Mouse (Mus musculus): ENCODE results near the gene Fgfr2. TPM values are rescaled to one million over a fixed set of nuclear protein-coding genes. Genes with fewer than 3 reads are reported as not detected.
A peak's percentile ranks its signal among the peaks of the same experiment; 100 is the strongest.
"Not testable (repeated sequence)": the region's sequence is repeated elsewhere in the genome, so short reads cannot be mapped to it uniquely, and the experiment has no call there.

The Fgfr2 gene
- polyA plus RNA-seq, 1 experiment from 2014 or later, result 81.1 TPM

GRCm38 (mm10) chr7:130543181-130543580, 2580.0 kb downstream of the Fgfr2 start:
- Histone ChIP-seq H3K36me3 (peaks cover 52% of the 10 kb centered on the region), H3K4me3 (no peak overlapping the region), H3K4me2 (replicated peaks) (no peak overlapping the region), H3K4me1 (peaks cover 16% of the 10 kb centered on the region), H3K9ac (no peak overlapping the region), H3K9me3 (replicated peaks) (no peaks in the 10 kb centered on the region), H3K27ac (no peak overlapping the region), H3K27me3 (no peaks in the 10 kb centered on the region)
- ATAC-seq (ENCODE audit: low FRiP score), result no peak
- WGBS, result 100% methylated on average over 4 of the region's 4 CpGs

GRCm38 (mm10) chr7:130540176-130540575, 2583.0 kb downstream of the Fgfr2 start:
- H3K27ac ChIP-seq, result no peak overlapping the region
- H3K9me3 ChIP-seq (replicated peaks), result no peaks in the 10 kb centered on the region
- H3K4me3 ChIP-seq, result no peak overlapping the region
- no peaks in the 10 kb centered on the region for H3K27me3 ChIP-seq
- no peak for ATAC-seq (ENCODE audit: low FRiP score)
- H3K4me2 ChIP-seq (replicated peaks), result no peak overlapping the region
- H3K4me1 ChIP-seq, result no peaks in the 10 kb centered on the region
- H3K36me3 ChIP-seq, result peaks cover 78% of the 10 kb centered on the region
- 93% methylated on average over 7 of the region's 7 CpGs for WGBS
- H3K9ac ChIP-seq, result no peak overlapping the region

DNA sequence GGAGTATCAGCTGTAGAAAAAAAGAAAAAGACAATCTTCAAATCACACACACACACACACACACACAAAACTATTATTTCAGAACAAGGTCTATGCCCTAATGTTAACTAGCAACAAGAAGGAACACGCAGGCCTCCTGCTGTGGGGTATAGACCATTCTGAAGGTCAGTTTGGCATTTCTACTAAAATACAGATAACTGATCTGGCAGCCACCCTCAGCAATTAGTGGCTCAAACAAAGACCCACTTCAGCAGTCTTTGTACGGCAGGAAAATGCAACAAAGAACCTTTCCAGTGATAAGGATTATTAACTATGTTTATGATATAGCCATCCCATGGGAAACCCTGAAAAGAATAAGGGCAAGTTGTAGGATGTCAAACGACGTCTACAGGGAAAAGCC, 2586.1 kb downstream of the Fgfr2 start:
- Histone ChIP-seq H3K27me3 (no peaks in the 10 kb centered on the region), H3K4me1 (no peaks in the 10 kb centered on the region), H3K9me3 (replicated peaks) (no peaks in the 10 kb centered on the region), H3K36me3 (peaks cover 64% of the 10 kb centered on the region), H3K27ac (no peak overlapping the region), H3K9ac (no peak overlapping the region), H3K4me3 (no peak overlapping the region), H3K4me2 (replicated peaks) (no peak overlapping the region)
- ATAC-seq (ENCODE audit: low FRiP score), result no peak
- WGBS, result 89% methylated on average over 4 of the region's 4 CpGs

- no peaks in the 10 kb centered on the region for H3K9me3 ChIP-seq (replicated peaks)
- no peaks in the 10 kb centered on the region for H3K27me3 ChIP-seq
- H3K4me3 ChIP-seq, result no peak overlapping the region
- no peak overlapping the region for H3K4me2 ChIP-seq (replicated peaks)
- ATAC-seq (ENCODE audit: low FRiP score), result no peak
- H3K9ac ChIP-seq, result no peak overlapping the region
- peaks cover 64% of the 10 kb centered on the region for H3K36me3 ChIP-seq
- no peak overlapping the region for H3K27ac ChIP-seq
- WGBS, result 93% methylated on average over 4 of the region's 4 CpGs
- H3K4me1 ChIP-seq, result no peaks in the 10 kb centered on the region
Measured at GRCm38 (mm10) chr7:130535174-130535573, 2588.0 kb downstream of the Fgfr2 start.

- no peaks in the 10 kb centered on the region for H3K27me3 ChIP-seq
- no peaks in the 10 kb centered on the region for H3K4me1 ChIP-seq
- H3K4me2 ChIP-seq (replicated peaks), result no peak overlapping the region
- no peak overlapping the region for H3K4me3 ChIP-seq
- H3K27ac ChIP-seq, result no peak overlapping the region
- no peak overlapping the region for H3K9ac ChIP-seq
- peaks cover 52% of the 10 kb centered on the region for H3K36me3 ChIP-seq
- H3K9me3 ChIP-seq (replicated peaks), result no peaks in the 10 kb centered on the region
- 50% methylated on average over 25 of the region's 25 CpGs for WGBS
- peak; percentile 60; the same call in 1 of the 2 replicates for ATAC-seq (ENCODE audit: low FRiP score)
Measured at GRCm38 (mm10) chr7:130533316-130534260, 2589.6 kb downstream of the Fgfr2 start.

- 94% methylated on average over 15 of the region's 15 CpGs for WGBS
Measured at GRCm38 (mm10) chr7:130531138-130531537, 2592.0 kb downstream of the Fgfr2 start.

GRCm38 (mm10) chr7:130527306-130527705, 2595.8 kb downstream of the Fgfr2 start:
- no peak for ATAC-seq (ENCODE audit: low FRiP score)
- Histone ChIP-seq H3K4me3 (no peak overlapping the region), H3K27me3 (no peaks in the 10 kb centered on the region), H3K9me3 (replicated peaks) (no peaks in the 10 kb centered on the region), H3K27ac (no peak overlapping the region), H3K4me2 (replicated peaks) (no peak overlapping the region), H3K9ac (no peak overlapping the region), H3K36me3 (peaks cover 13% of the 10 kb centered on the region), H3K4me1 (no peaks in the 10 kb centered on the region)
- WGBS, result 91% methylated on average over 9 of the region's 9 CpGs

More at GRCm38 (mm10) chr7:130531138-130531537, 2592.0 kb downstream of the Fgfr2 start:
- H3K4me1 ChIP-seq; H3K4me2 ChIP-seq (replicated peaks); H3K27ac ChIP-seq; H3K9ac ChIP-seq; H3K4me3 ChIP-seq; ATAC-seq (ENCODE audit: low FRiP score); H3K9me3 ChIP-seq (replicated peaks); H3K27me3 ChIP-seq: not testable (repeated sequence)
- H3K36me3 ChIP-seq, result peaks cover 30% of the 10 kb centered on the region

DNA sequence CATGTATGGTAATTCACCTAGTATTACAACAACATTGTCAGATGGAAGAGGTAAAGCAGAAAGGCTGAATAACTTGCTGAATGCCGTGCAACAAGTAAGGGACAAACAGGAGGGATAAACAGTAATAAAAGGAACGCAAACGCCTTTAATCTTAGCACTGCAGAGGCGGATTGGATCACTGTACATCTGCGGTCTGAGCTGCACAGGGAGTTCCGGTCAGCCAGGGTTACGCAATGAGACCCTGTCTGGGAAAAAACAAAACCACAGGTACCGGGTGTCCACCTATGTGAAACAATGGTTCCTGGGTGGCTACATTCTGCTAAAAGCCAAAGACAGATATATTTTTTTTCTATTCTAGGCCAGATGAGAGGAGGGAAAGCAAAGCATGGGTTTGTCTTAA, 2599.7 kb downstream of the Fgfr2 start:
- Histone ChIP-seq H3K27ac (no peak overlapping the region), H3K4me1 (peaks cover 6% of the 10 kb centered on the region), H3K9me3 (replicated peaks) (no peaks in the 10 kb centered on the region), H3K36me3 (no peaks in the 10 kb centered on the region), H3K9ac (no peak overlapping the region), H3K4me2 (replicated peaks) (no peak overlapping the region), H3K4me3 (no peak overlapping the region), H3K27me3 (no peaks in the 10 kb centered on the region)
- ATAC-seq (ENCODE audit: low FRiP score), result no peak
- WGBS, result 92% methylated on average over 8 of the region's 8 CpGs

GRCm38 (mm10) chr7:130520812-130521422, 2602.2 kb downstream of the Fgfr2 start:
- H3K4me3 ChIP-seq, result no peak overlapping the region
- no peak for ATAC-seq (ENCODE audit: low FRiP score)
- 90% methylated on average over 14 of the region's 14 CpGs for WGBS

DNA sequence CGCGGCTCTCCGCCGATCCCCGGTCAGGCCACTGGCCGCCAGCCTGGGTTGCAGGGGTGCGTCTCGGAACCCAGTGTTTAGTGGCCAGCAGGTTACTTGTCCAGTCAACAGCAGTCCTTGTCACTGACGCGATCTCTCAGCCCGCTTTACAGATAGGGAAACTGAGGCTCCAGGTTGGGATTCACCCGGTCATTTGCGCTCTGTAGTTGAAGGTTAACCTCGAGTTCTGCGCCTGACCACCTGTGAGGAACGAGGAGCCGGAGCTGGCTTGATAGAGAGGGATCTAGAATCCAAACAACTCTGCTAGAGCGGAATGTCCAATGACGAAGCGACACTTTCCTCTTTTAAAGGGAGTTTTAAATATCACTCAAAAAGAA, 2603.1 kb downstream of the Fgfr2 start, which contains the start of gene Ate1:
TSS of gene Ate1 (minus strand) at position 321 of the 377 bp plus-strand sequence.
- no peak for ATAC-seq (ENCODE audit: low FRiP score)
- no peaks in the 10 kb centered on the region for H3K9me3 ChIP-seq (replicated peaks)
- peaks cover 5% of the 10 kb centered on the region; the same call in 1 of the 2 replicates for H3K36me3 ChIP-seq
- no peaks in the 10 kb centered on the region for H3K27me3 ChIP-seq
- peak within 1 kb of the TSS; percentile 94 for H3K9ac ChIP-seq
- H3K4me3 ChIP-seq, result peak within 1 kb of the TSS; percentile 79
- peaks cover 19% of the 10 kb centered on the region for H3K4me1 ChIP-seq
- 23% methylated on average over 20 of the region's 20 CpGs for WGBS
- H3K4me2 ChIP-seq (replicated peaks), result peak within 1 kb of the TSS; percentile 76
- H3K27ac ChIP-seq, result peak within 1 kb of the TSS; percentile 96

More at GRCm38 (mm10) chr7:130520812-130521422, 2602.2 kb downstream of the Fgfr2 start:
- H3K27ac ChIP-seq, result no peak overlapping the region
- peaks cover 19% of the 10 kb centered on the region for H3K4me1 ChIP-seq
- H3K4me2 ChIP-seq (replicated peaks), result no peak overlapping the region
- H3K27me3 ChIP-seq, result no peaks in the 10 kb centered on the region
- H3K9ac ChIP-seq, result no peak overlapping the region
- H3K36me3 ChIP-seq, result no peaks in the 10 kb centered on the region
- no peaks in the 10 kb centered on the region for H3K9me3 ChIP-seq (replicated peaks)

DNA sequence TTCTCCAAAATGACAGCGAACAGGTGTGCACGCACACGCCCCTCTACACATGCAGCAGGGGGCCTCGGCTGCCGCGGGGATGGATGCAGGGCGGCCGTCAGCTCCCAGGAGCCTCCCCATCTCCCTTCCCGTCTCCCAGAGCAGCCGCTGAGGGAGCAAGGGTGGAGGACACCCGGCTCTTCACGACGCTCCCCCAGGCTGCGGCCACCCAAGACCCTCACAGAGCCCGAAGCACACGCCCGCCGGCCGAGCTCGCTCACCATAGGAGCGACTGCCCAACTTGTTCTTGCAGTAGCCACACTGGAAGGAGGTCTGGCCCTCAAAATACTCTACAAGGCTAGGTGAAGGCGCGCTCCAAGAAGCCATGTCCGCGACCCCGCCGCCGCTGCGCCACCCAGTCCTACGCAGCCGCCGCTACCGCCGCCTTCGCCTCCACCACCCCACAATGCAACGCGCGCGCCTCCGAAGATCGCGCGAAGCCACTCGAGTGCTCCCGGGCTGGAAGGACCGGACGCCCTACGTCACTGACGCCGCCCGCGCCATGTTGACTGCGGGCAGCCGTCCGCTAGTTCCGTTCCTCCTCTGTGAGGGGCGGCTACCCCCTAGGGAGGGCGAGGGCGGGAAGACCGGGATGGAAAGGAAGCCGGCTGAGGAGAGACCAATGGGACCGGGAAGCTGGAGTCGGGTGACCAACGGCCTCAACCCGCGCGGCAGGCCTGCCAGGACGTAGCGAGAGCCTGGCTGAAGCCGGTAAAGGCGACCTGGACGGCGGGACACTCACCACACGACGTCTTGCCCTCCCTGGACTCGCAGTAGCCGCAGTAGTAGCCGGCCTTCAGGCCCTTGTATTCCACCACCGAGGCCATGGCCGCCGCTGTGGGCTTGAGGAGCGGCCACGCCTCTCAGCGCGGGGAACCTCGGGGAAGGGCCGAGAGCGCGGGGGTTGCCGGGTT, 2603.8 kb downstream of the Fgfr2 start:
- H3K4me3 ChIP-seq, result peak overlapping the region; percentile 79
- peaks cover 19% of the 10 kb centered on the region for H3K4me1 ChIP-seq
- H3K27ac ChIP-seq, result peak overlapping the region; percentile 96
- under 1% methylated on average over 90 of the region's 90 CpGs for WGBS
- peaks cover 10% of the 10 kb centered on the region; the same call in 1 of the 2 replicates for H3K36me3 ChIP-seq
- no peaks in the 10 kb centered on the region for H3K9me3 ChIP-seq (replicated peaks)
- peak overlapping the region; percentile 76 for H3K4me2 ChIP-seq (replicated peaks)
- H3K9ac ChIP-seq, result peak overlapping the region; percentile 94
- peak; percentile 97 for ATAC-seq (ENCODE audit: low FRiP score)
- no peaks in the 10 kb centered on the region for H3K27me3 ChIP-seq

Data from hindbrain, embryonic 12.5 days (tissue).